Mouse (Mus musculus) hindbrain, embryonic 11.5 days (tissue): ENCODE results near the gene Zswim8. TPM values are rescaled to one million over a fixed set of nuclear protein-coding genes. Genes with fewer than 3 reads are reported as not detected.

Source experiments
- ATAC-seq: fragments of 200-750 bp; cut with Nextera tagmentation; 2 replicates; pipeline ENCODE4 v1.8.0; 2017; ENCODE audit warnings: mild to moderate bottlenecking, moderate TSS enrichment, moderate library complexity; ENCODE audit not compliant: low FRiP score
- DNase-seq: peaks from one replicate; pipeline ENCODE4 v3.0.0-alpha.2; 2015; ENCODE audit warnings: low spot score
- H3K27ac ChIP-seq: fragments of 300-500 bp; sonication (generic); 2 replicates; pipeline ENCODE4 v1.5.1; 2014; ENCODE audit warnings: mild to moderate bottlenecking, low read depth, low read length
- H3K27me3 ChIP-seq: fragments of 300-500 bp; sonication (generic); 2 replicates; pipeline ENCODE4 v1.6.1; 2014; ENCODE audit warnings: mild to moderate bottlenecking, low read length, moderate library complexity, mixed read lengths; ENCODE audit not compliant: control insufficient read depth, insufficient read depth
- H3K36me3 ChIP-seq: fragments of 300-500 bp; sonication (generic); 2 replicates; pipeline ENCODE4 v1.6.1; 2014; ENCODE audit warnings: mild to moderate bottlenecking, low read length, moderate library complexity, mixed read lengths; ENCODE audit not compliant: control insufficient read depth, insufficient read depth
- H3K4me1 ChIP-seq: fragments of 300-500 bp; sonication (generic); replicated peaks from 2 replicates; pipeline ENCODE4 v1.6.1; 2014; ENCODE audit warnings: low read length, mixed read lengths; ENCODE audit not compliant: control insufficient read depth, insufficient read depth
- H3K4me2 ChIP-seq: fragments of 300-500 bp; sonication (generic); replicated peaks from 2 replicates; pipeline ENCODE4 v1.6.1; 2014; ENCODE audit warnings: mild to moderate bottlenecking, low read depth, low read length
- H3K4me3 ChIP-seq: fragments of 300-500 bp; sonication (generic); 2 replicates; pipeline ENCODE4 v1.5.1; 2014; ENCODE audit warnings: low read depth, low read length
- H3K9ac ChIP-seq: fragments of 300-500 bp; sonication (generic); 2 replicates; pipeline ENCODE4 v1.6.1; 2014; ENCODE audit warnings: low read depth, low read length
- H3K9me3 ChIP-seq: fragments of 300-500 bp; sonication (generic); 2 replicates; pipeline ENCODE4 v1.6.1; 2016; ENCODE audit warnings: low read length; ENCODE audit not compliant: control insufficient read depth
- WGBS: fragments of 180-500 bp; shearing (Covaris S2); extraction: QIAGEN DNeasy Blood & Tissue Kit; methylation state at CpG from one replicate; pipeline ENCODE4 v1.1.7; 2014; 5-methylcytosine and 5-hydroxymethylcytosine counted together
- polyA plus RNA-seq: library from polyadenylated mRNA; unstranded; fragments of >200 nt; fragmentation: Nextera tagmentation; extraction: Ambion mirVana; gene quantifications from 2 replicates; pipeline ENCODE4 v1.2.1, GENCODE M21; 2014

Gene Zswim8
- polyA plus RNA-seq, 1 experiment from 2014 or later, result 32.7 TPM

- no peaks in the 10 kb centered on the region for H3K9me3 ChIP-seq
- H3K4me3 ChIP-seq, result no peak overlapping the region
- no peak overlapping the region for H3K27ac ChIP-seq
- H3K9ac ChIP-seq, result no peak overlapping the region
- 86% methylated on average over 3 of the region's 3 CpGs for WGBS
- ATAC-seq, result no peak
- peaks cover 18% of the 10 kb centered on the region for H3K36me3 ChIP-seq
- no peak for DNase-seq
- no peaks in the 10 kb centered on the region for H3K27me3 ChIP-seq
- H3K4me2 ChIP-seq, result no peak overlapping the region
- no peaks in the 10 kb centered on the region for H3K4me1 ChIP-seq
Observed at GRCm38 (mm10) chr14:20682498-20682897, 24.9 kb upstream of the Zswim8 start.

- Histone ChIP-seq H3K4me1 (no peaks in the 10 kb centered on the region), H3K4me2 (no peak overlapping the region)
- 98% methylated on average over 3 of the region's 3 CpGs for WGBS
Observed at GRCm38 (mm10) chr14:20686576-20686975, 20.8 kb upstream of the Zswim8 start.

GRCm38 (mm10) chr14:20689009-20689408 is 18.3 kb upstream of the Zswim8 start:
- 90% methylated on average over 2 of the region's 2 CpGs for WGBS
- ATAC-seq (no peak), DNase-seq (no peak)
- H3K4me1 ChIP-seq, result no peaks in the 10 kb centered on the region
- no peak overlapping the region for H3K4me3 ChIP-seq
- H3K27ac ChIP-seq, result no peak overlapping the region
- H3K4me2 ChIP-seq, result no peak overlapping the region
- no peaks in the 10 kb centered on the region for H3K9me3 ChIP-seq
- H3K36me3 ChIP-seq, result peaks cover 29% of the 10 kb centered on the region
- no peak overlapping the region for H3K9ac ChIP-seq
- no peaks in the 10 kb centered on the region for H3K27me3 ChIP-seq

More at GRCm38 (mm10) chr14:20686576-20686975, 20.8 kb upstream of the Zswim8 start:
- no peak for DNase-seq
- ATAC-seq, result no peak
- no peaks in the 10 kb centered on the region for H3K9me3 ChIP-seq
- no peak overlapping the region for H3K27ac ChIP-seq
- peaks cover 24% of the 10 kb centered on the region for H3K36me3 ChIP-seq
- H3K9ac ChIP-seq, result no peak overlapping the region
- no peak overlapping the region for H3K4me3 ChIP-seq
- H3K27me3 ChIP-seq, result no peaks in the 10 kb centered on the region

GRCm38 (mm10) chr14:20691772-20692171 is 15.6 kb upstream of the Zswim8 start:
- Histone ChIP-seq H3K9ac (no peak overlapping the region), H3K27ac (no peak overlapping the region), H3K36me3 (peaks cover 20% of the 10 kb centered on the region; the same call in 1 of the 2 replicates), H3K4me1 (peaks cover 7% of the 10 kb centered on the region; the same call in 1 of the 2 replicates), H3K4me3 (no peak overlapping the region), H3K9me3 (no peaks in the 10 kb centered on the region), H3K27me3 (no peaks in the 10 kb centered on the region), H3K4me2 (no peak overlapping the region)
- 90% methylated on average over 6 of the region's 6 CpGs for WGBS
- ATAC-seq (no peak), DNase-seq (no peak)

GRCm38 (mm10) chr14:20693589-20694101 is 13.7 kb upstream of the Zswim8 start:
- Histone ChIP-seq H3K4me2 (no peak overlapping the region), H3K9me3 (no peaks in the 10 kb centered on the region), H3K9ac (no peak overlapping the region), H3K27me3 (no peaks in the 10 kb centered on the region), H3K4me3 (no peak overlapping the region), H3K36me3 (peaks cover 18% of the 10 kb centered on the region; the same call in 1 of the 2 replicates), H3K27ac (no peak overlapping the region), H3K4me1 (peaks cover 10% of the 10 kb centered on the region; the same call in 1 of the 2 replicates)
- ATAC-seq (no peak), DNase-seq (no peak)
- 91% methylated on average over 10 of the region's 10 CpGs for WGBS

GRCm38 (mm10) chr14:20694185-20694883 is 13.0 kb upstream of the Zswim8 start:
- peak overlapping the region; percentile 84 for H3K4me2 ChIP-seq
- H3K9me3 ChIP-seq, result no peaks in the 10 kb centered on the region
- H3K27me3 ChIP-seq, result no peaks in the 10 kb centered on the region
- ATAC-seq, result peak; percentile 60
- H3K9ac ChIP-seq, result peak overlapping the region; percentile 84
- H3K27ac ChIP-seq, result peak overlapping the region; percentile 96
- H3K36me3 ChIP-seq, result peaks cover 16% of the 10 kb centered on the region; the same call in 1 of the 2 replicates
- DNase-seq, result no peak
- peaks cover 10% of the 10 kb centered on the region; the same call in 1 of the 2 replicates for H3K4me1 ChIP-seq
- peak overlapping the region; percentile 86 for H3K4me3 ChIP-seq
- WGBS, result 48% methylated on average over 13 of the region's 13 CpGs

- Histone ChIP-seq H3K27me3 (no peaks in the 10 kb centered on the region), H3K4me3 (peak within 1 kb of the TSS; percentile 86), H3K4me2 (peak within 1 kb of the TSS; percentile 84), H3K9me3 (no peaks in the 10 kb centered on the region), H3K4me1 (peaks cover 10% of the 10 kb centered on the region; the same call in 1 of the 2 replicates), H3K9ac (peak within 1 kb of the TSS; percentile 84), H3K36me3 (peaks cover 12% of the 10 kb centered on the region; the same call in 1 of the 2 replicates), H3K27ac (peak within 1 kb of the TSS; percentile 96)
- peak; percentile 95 for ATAC-seq
- DNase-seq, result peak; percentile 92
- under 1% methylated on average over 107 of the region's 111 CpGs for WGBS
Observed at GRCm38 (mm10) chr14:20694884-20695760, 12.2 kb upstream of the Zswim8 start, which contains the start of gene Fut11. Gene Fut11, plus strand, starts transcription at chr14:20694968.

GRCm38 (mm10) chr14:20695761-20696520 is 11.4 kb upstream of the Zswim8 start:
- WGBS, result 17% methylated on average over 27 of the region's 27 CpGs
- Histone ChIP-seq H3K4me1 (peaks cover 10% of the 10 kb centered on the region; the same call in 1 of the 2 replicates), H3K36me3 (peaks cover 10% of the 10 kb centered on the region; the same call in 1 of the 2 replicates), H3K9ac (peak overlapping the region; percentile 84), H3K27ac (peak overlapping the region; percentile 96), H3K27me3 (no peaks in the 10 kb centered on the region), H3K9me3 (no peaks in the 10 kb centered on the region), H3K4me2 (peak overlapping the region; percentile 84), H3K4me3 (peak overlapping the region; percentile 86)
- ATAC-seq (no peak), DNase-seq (no peak)
